Mouse (Mus musculus): ENCODE results near the gene AB124611. TPM values are rescaled to one million over a fixed set of nuclear protein-coding genes. Genes with fewer than 3 reads are reported as not detected.
"Not testable (repeated sequence)": the region's sequence is repeated elsewhere in the genome, so short reads cannot be mapped to it uniquely, and the experiment has no call there.

AB124611 gene
- 1.8 and 2.0 TPM in 2 replicates for polyA plus RNA-seq (2015; fragmentation: Nextera tagmentation; extraction: Ambion mirVana)

GRCm38 (mm10) chr9:21525937-21526633 lies at the start of gene AB124611:
TSS of gene AB124611 (plus strand) at chr9:21526176.
- no peaks in the 10 kb centered on the region for H3K9me3 ChIP-seq (ENCODE audit: control insufficient read depth, low read length)
- H3K4me1 ChIP-seq (replicated peaks; ENCODE audit: control insufficient read depth, insufficient read depth), result no peaks in the 10 kb centered on the region
- TF ChIP-seq EP300 (optimal IDR thresholded peaks at IDR 0.05), result no peak
- TF ChIP-seq CTCF (IDR thresholded peaks at IDR 0.05; ENCODE audit: low read depth), result no peak
- H3K4me2 ChIP-seq (replicated peaks; ENCODE audit: low read depth), result peak within 1 kb of the TSS; percentile 23; the same call in 1 of the 2 replicates
- H3K27me3 ChIP-seq (ENCODE audit: control insufficient read depth, insufficient read depth, low read length), result no peaks in the 10 kb centered on the region
- no peak within 1 kb of the TSS; the same call in 1 of the 2 replicates for H3K4me3 ChIP-seq (ENCODE audit: low read depth, low read length)
- DNase-seq (ENCODE audit: low spot score) (peak; percentile 43), ATAC-seq (ENCODE audit: low FRiP score, low TSS enrichment) (0 out of 2 replicates have a peak, but pooled peaks have one; percentile 41)
- H3K27ac ChIP-seq (replicated peaks), result no peak within 1 kb of the TSS
- H3K9ac ChIP-seq (ENCODE audit: low read length), result no peak within 1 kb of the TSS
- 42% methylated on average over 14 of the region's 14 CpGs for WGBS
- no peaks in the 10 kb centered on the region for H3K36me3 ChIP-seq (ENCODE audit: control insufficient read depth, insufficient read depth, low read length)

- 97% methylated on average over 6 of the region's 6 CpGs for WGBS
- TF ChIP-seq CTCF (IDR thresholded peaks at IDR 0.05; ENCODE audit: low read depth) (peak; percentile 55), EP300 (optimal IDR thresholded peaks at IDR 0.05) (no peak)
- H3K9ac ChIP-seq (ENCODE audit: low read length), result no peak overlapping the region
- 0 out of 2 replicates have a peak, but pooled peaks cover 2% of the 10 kb centered on the region for H3K9me3 ChIP-seq (ENCODE audit: control insufficient read depth, low read length)
- ATAC-seq (ENCODE audit: low FRiP score, low TSS enrichment) (no peak), DNase-seq (ENCODE audit: low spot score) (no peak)
- no peak overlapping the region for H3K27ac ChIP-seq (replicated peaks)
- H3K36me3 ChIP-seq (ENCODE audit: control insufficient read depth, insufficient read depth, low read length), result peaks cover 50% of the 10 kb centered on the region
- no peaks in the 10 kb centered on the region for H3K27me3 ChIP-seq (ENCODE audit: control insufficient read depth, insufficient read depth, low read length)
- no peak overlapping the region for H3K4me2 ChIP-seq (replicated peaks; ENCODE audit: low read depth)
- no peak overlapping the region for H3K4me3 ChIP-seq (ENCODE audit: low read depth, low read length)
- H3K4me1 ChIP-seq (replicated peaks; ENCODE audit: control insufficient read depth, insufficient read depth), result no peaks in the 10 kb centered on the region
These were observed 48.3 kb upstream of the AB124611 start for GRCm38 (mm10) chr9:21477707-21478106.

GRCm38 (mm10) chr9:21484065-21484464 lies 41.9 kb upstream of the AB124611 start:
- ATAC-seq (ENCODE audit: low FRiP score, low TSS enrichment), result no peak

GRCm38 (mm10) chr9:21488246-21488645 lies 37.7 kb upstream of the AB124611 start:
- 96% methylated on average over 1 of the region's 2 CpGs for WGBS

More at GRCm38 (mm10) chr9:21484065-21484464, 41.9 kb upstream of the AB124611 start:
- H3K4me1 ChIP-seq (replicated peaks; ENCODE audit: control insufficient read depth, insufficient read depth), result no peaks in the 10 kb centered on the region
- H3K9me3 ChIP-seq (ENCODE audit: control insufficient read depth, low read length), result no peaks in the 10 kb centered on the region
- no peak overlapping the region for H3K4me2 ChIP-seq (replicated peaks; ENCODE audit: low read depth)
- 84% methylated on average over 4 of the region's 4 CpGs for WGBS
- no peak overlapping the region for H3K9ac ChIP-seq (ENCODE audit: low read length)
- no peak overlapping the region for H3K4me3 ChIP-seq (ENCODE audit: low read depth, low read length)
- no peaks in the 10 kb centered on the region for H3K27me3 ChIP-seq (ENCODE audit: control insufficient read depth, insufficient read depth, low read length)
- DNase-seq (ENCODE audit: low spot score), result no peak
- TF ChIP-seq CTCF (IDR thresholded peaks at IDR 0.05; ENCODE audit: low read depth) (no peak), EP300 (optimal IDR thresholded peaks at IDR 0.05) (no peak)
- H3K27ac ChIP-seq (replicated peaks), result no peak overlapping the region
- H3K36me3 ChIP-seq (ENCODE audit: control insufficient read depth, insufficient read depth, low read length), result peaks cover 18% of the 10 kb centered on the region

GRCm38 (mm10) chr9:21490696-21491095 lies 35.3 kb upstream of the AB124611 start:
- Histone ChIP-seq H3K4me2 (replicated peaks; ENCODE audit: low read depth) (no peak overlapping the region), H3K4me1 (replicated peaks; ENCODE audit: control insufficient read depth, insufficient read depth) (no peaks in the 10 kb centered on the region), H3K4me3 (ENCODE audit: low read depth, low read length) (no peak overlapping the region), H3K9ac (ENCODE audit: low read length) (no peak overlapping the region), H3K36me3 (ENCODE audit: control insufficient read depth, insufficient read depth, low read length) (peaks cover 8% of the 10 kb centered on the region), H3K27ac (replicated peaks) (no peak overlapping the region), H3K27me3 (ENCODE audit: control insufficient read depth, insufficient read depth, low read length) (no peaks in the 10 kb centered on the region), H3K9me3 (ENCODE audit: control insufficient read depth, low read length) (no peaks in the 10 kb centered on the region)
- WGBS, result 91% methylated on average over 9 of the region's 9 CpGs
- DNase-seq (ENCODE audit: low spot score) (no peak), ATAC-seq (ENCODE audit: low FRiP score, low TSS enrichment) (no peak)
- TF ChIP-seq EP300 (optimal IDR thresholded peaks at IDR 0.05), result no peak
- no peak for TF ChIP-seq CTCF (IDR thresholded peaks at IDR 0.05; ENCODE audit: low read depth)

More at GRCm38 (mm10) chr9:21488246-21488645, 37.7 kb upstream of the AB124611 start:
- H3K9me3 ChIP-seq (ENCODE audit: control insufficient read depth, low read length); DNase-seq (ENCODE audit: low spot score); ATAC-seq (ENCODE audit: low FRiP score, low TSS enrichment); H3K4me3 ChIP-seq (ENCODE audit: low read depth, low read length); H3K36me3 ChIP-seq (ENCODE audit: control insufficient read depth, insufficient read depth, low read length); H3K4me1 ChIP-seq (replicated peaks; ENCODE audit: control insufficient read depth, insufficient read depth); H3K27ac ChIP-seq (replicated peaks); H3K4me2 ChIP-seq (replicated peaks; ENCODE audit: low read depth); H3K27me3 ChIP-seq (ENCODE audit: control insufficient read depth, insufficient read depth, low read length); H3K9ac ChIP-seq (ENCODE audit: low read length): not testable (repeated sequence)

- ATAC-seq (ENCODE audit: low FRiP score, low TSS enrichment), result no peak
- no peak overlapping the region for H3K4me3 ChIP-seq (ENCODE audit: low read depth, low read length)
- WGBS, result 67% methylated on average over 2 of the region's 2 CpGs
These were observed 32.1 kb upstream of the AB124611 start for GRCm38 (mm10) chr9:21493907-21494306.

More at GRCm38 (mm10) chr9:21493907-21494306, 32.1 kb upstream of the AB124611 start:
- Histone ChIP-seq H3K4me1 (replicated peaks; ENCODE audit: control insufficient read depth, insufficient read depth) (no peaks in the 10 kb centered on the region), H3K4me2 (replicated peaks; ENCODE audit: low read depth) (no peak overlapping the region), H3K9ac (ENCODE audit: low read length) (no peak overlapping the region), H3K27ac (replicated peaks) (no peak overlapping the region), H3K9me3 (ENCODE audit: control insufficient read depth, low read length) (no peaks in the 10 kb centered on the region), H3K27me3 (ENCODE audit: control insufficient read depth, insufficient read depth, low read length) (no peaks in the 10 kb centered on the region), H3K36me3 (ENCODE audit: control insufficient read depth, insufficient read depth, low read length) (peaks cover 6% of the 10 kb centered on the region; the same call in 1 of the 2 replicates)
- TF ChIP-seq EP300 (optimal IDR thresholded peaks at IDR 0.05), result no peak
- no peak for TF ChIP-seq CTCF (IDR thresholded peaks at IDR 0.05; ENCODE audit: low read depth)
- no peak for DNase-seq (ENCODE audit: low spot score)
